Comparison of ENCODE assay signal across 8 mouse cellular contexts in genomic region chr10:53581087-53581486, GRCm38 (mm10). TPM values are rescaled to one million over a fixed set of nuclear protein-coding genes. Genes with fewer than 3 reads are reported as not detected.
DNase-seq lines count a peak whose midpoint lies in the region; ATAC-seq lines count a peak whose summit lies in the region.

No protein-coding gene starts in this region.

- peak overlapping the region; percentile 57; the same call in 1 of the 2 replicates for H3K9ac ChIP-seq in limb, embryonic 12.5 days (replicated peaks)
- H3K9ac ChIP-seq in stomach, embryonic 15.5 days, result 0 out of 2 replicates have a peak overlapping the region, but pooled peaks have one; percentile 6

- H3K27me3 ChIP-seq in limb, embryonic 12.5 days, result no peaks in the 10 kb centered on the region
- H3K27me3 ChIP-seq in stomach, embryonic 15.5 days (replicated peaks), result no peaks in the 10 kb centered on the region

- H3K27ac ChIP-seq in limb, embryonic 12.5 days, result no peak overlapping the region
- no peak overlapping the region for H3K27ac ChIP-seq in stomach, embryonic 15.5 days

- 28% methylated on average over 9 of the region's 12 CpGs for WGBS in limb, embryonic 12.5 days
- 19% methylated on average over 11 of the region's 12 CpGs for WGBS in stomach, embryonic 15.5 days

- ATAC-seq in limb, embryonic 12.5 days (ENCODE audit: insufficient number of reproducible peaks, insufficient read depth, low FRiP score, low TSS enrichment, low read depth), result peak; percentile 61; the same call in 1 of the 2 replicates
- peak; percentile 58 for ATAC-seq in stomach, embryonic 15.5 days (ENCODE audit: insufficient read depth, low FRiP score, low read depth)

- DNase-seq in embryo, embryonic 10.5 days (ENCODE audit: low spot score), result peak; percentile 7
- DNase-seq in embryo, embryonic 10 days (ENCODE audit: low spot score), result no peak
- DNase-seq in lung, postnatal 10 days, result peak; percentile 7
- no peak for DNase-seq in lung, adult 18-20 months
- no peak for DNase-seq in thymus, postnatal 10 days (ENCODE audit: low spot score in 2 of 2)
- no peak for DNase-seq in layer of hippocampus, adult 9-11 months

- peak overlapping the region; percentile 67 for H3K4me2 ChIP-seq in limb, embryonic 12.5 days
- H3K4me2 ChIP-seq in stomach, embryonic 15.5 days, result peak overlapping the region; percentile 75

- peaks cover 12% of the 10 kb centered on the region for H3K4me1 ChIP-seq in limb, embryonic 12.5 days (replicated peaks)
- peaks cover 9% of the 10 kb centered on the region; the same call in 1 of the 2 replicates for H3K4me1 ChIP-seq in stomach, embryonic 15.5 days

- H3K4me3 ChIP-seq in limb, embryonic 12.5 days (replicated peaks), result peak overlapping the region; percentile 42
- peak overlapping the region; percentile 39 for H3K4me3 ChIP-seq in stomach, embryonic 15.5 days (replicated peaks)

- H3K36me3 ChIP-seq in limb, embryonic 12.5 days, result no peaks in the 10 kb centered on the region
- H3K36me3 ChIP-seq in stomach, embryonic 15.5 days, result no peaks in the 10 kb centered on the region

- no peaks in the 10 kb centered on the region for H3K9me3 ChIP-seq in limb, embryonic 12.5 days
- H3K9me3 ChIP-seq in stomach, embryonic 15.5 days, result no peaks in the 10 kb centered on the region

RNA-seq across cellular contexts. Expression of gene Asf1a, which starts 15.5 kb away (rescaled TPM):
- polyA plus RNA-seq in limb, embryonic 12.5 days (2016; fragmentation: Nextera tagmentation; extraction: Ambion mirVana), result 170 and 172 TPM in 2 replicates
- 108 and 110 TPM in 2 replicates for polyA plus RNA-seq in stomach, embryonic 15.5 days (2015; fragmentation: Nextera tagmentation; extraction: Ambion mirVana)

RNA-seq across cellular contexts. Expression of gene Mcm9, which starts 49.2 kb away (rescaled TPM):
- 14.5 and 15.4 TPM in 2 replicates for polyA plus RNA-seq in limb, embryonic 12.5 days (2016; fragmentation: Nextera tagmentation; extraction: Ambion mirVana)
- polyA plus RNA-seq in stomach, embryonic 15.5 days (2015; fragmentation: Nextera tagmentation; extraction: Ambion mirVana), result 8.1 and 10.4 TPM in 2 replicates

Comparison
In these comparisons a context has a peak if more than half of its experiments do, and no peak if none do; other contexts are left out.
1. DNase-seq: peak in embryo, embryonic 10.5 days (single experiment) and lung, postnatal 10 days (single experiment); none in embryo, embryonic 10 days (single experiment), lung, adult 18-20 months (0 of 2), thymus, postnatal 10 days (0 of 2) and layer of hippocampus, adult 9-11 months (single experiment).